Mouse (Mus musculus) myocyte (in vitro differentiated cells): ENCODE measurements around the gene Actl10.

ENCODE experiments used
- CEBPB ChIP-seq: IDR thresholded peaks from 2 replicates; pipeline ENCODE4 v1.6.1; 2011; ENCODE audit warnings: mild to moderate bottlenecking, moderate library complexity; ENCODE audit not compliant: poor library complexity, insufficient read depth, severe bottlenecking
- E2F4 ChIP-seq: IDR thresholded peaks from one replicate; pipeline ENCODE4 v1.6.1; 2011; ENCODE audit warnings: mild to moderate bottlenecking, control low read depth, moderate library complexity; ENCODE audit not compliant: insufficient read depth
- MAX ChIP-seq: IDR thresholded peaks from one replicate; pipeline ENCODE4 v1.6.1; 2011; ENCODE audit warnings: low read depth, mild to moderate bottlenecking, control low read depth
- MYOD1 ChIP-seq, 3 experiments: IDR thresholded peaks; one replicate each; pipeline ENCODE4 v1.6.1; 2011; ENCODE audit warnings: control low read depth in 2 of 3, low read depth in 2 of 3, mild to moderate bottlenecking in 2 of 3, moderate library complexity in 1 of 3; ENCODE audit not compliant: insufficient read length in 2 of 3, control insufficient read depth in 1 of 3
- MYOG ChIP-seq, 3 experiments: IDR thresholded peaks; one replicate each; pipeline ENCODE4 v1.6.1; 2011; ENCODE audit warnings: control low read depth in 2 of 3, low read depth in 2 of 3, mild to moderate bottlenecking in 2 of 3; ENCODE audit not compliant: insufficient read length in 2 of 3, control insufficient read depth in 1 of 3, insufficient read depth in 1 of 3
- POLR2A ChIP-seq: IDR thresholded peaks from one replicate; pipeline ENCODE4 v1.6.1; 2011; ENCODE audit warnings: low read depth, mild to moderate bottlenecking, control low read depth, moderate library complexity; ENCODE audit not compliant: insufficient read length
- POLR2AphosphoS2 ChIP-seq: IDR thresholded peaks from one replicate; pipeline ENCODE4 v1.6.1; 2011; ENCODE audit warnings: low read depth, control low read depth; ENCODE audit not compliant: insufficient read length
- REST ChIP-seq: IDR thresholded peaks from one replicate; pipeline ENCODE4 v1.6.1; 2011; ENCODE audit warnings: mild to moderate bottlenecking, control low read depth, moderate library complexity; ENCODE audit not compliant: insufficient read depth, insufficient read length
- SRF ChIP-seq: IDR thresholded peaks from one replicate; pipeline ENCODE4 v1.6.1; 2011; ENCODE audit warnings: low read depth; ENCODE audit not compliant: control insufficient read depth, insufficient read length
- TCF12 ChIP-seq: IDR thresholded peaks from one replicate; pipeline ENCODE4 v1.6.1; 2011; ENCODE audit warnings: mild to moderate bottlenecking, control low read depth; ENCODE audit not compliant: poor library complexity, insufficient read depth, severe bottlenecking
- USF1 ChIP-seq: IDR thresholded peaks from one replicate; pipeline ENCODE4 v1.6.1; 2011; ENCODE audit warnings: low read depth, mild to moderate bottlenecking, control low read depth, moderate library complexity

GRCm38 (mm10) chr2:154574271-154574670 lies 22.7 kb downstream of the Actl10 start:
- TF ChIP-seq POLR2A (no peak), POLR2AphosphoS2 (no peak), MYOD1 (IDR thresholded peaks at IDR 0.05; ENCODE audit: control insufficient read depth in 1 of 3, insufficient read length in 2 of 3, low read depth in 2 of 3) (no peak), MAX (no peak), SRF (no peak), USF1 (no peak), E2F4 (no peak), MYOG (IDR thresholded peaks at IDR 0.05; ENCODE audit: control insufficient read depth in 1 of 3, insufficient read depth in 1 of 3, insufficient read length in 2 of 3, low read depth in 2 of 3) (no peak), CEBPB (no peak), TCF12 (no peak), REST (no peak)
